Mouse (Mus musculus) kidney, adult 2 months (tissue): ENCODE data around the gene Cpne9. TPM values are rescaled to one million over a fixed set of nuclear protein-coding genes. Genes with fewer than 3 reads are reported as not detected.
A peak's percentile ranks its signal among the peaks of the same experiment; 100 is the strongest.

Experiments
- DNase-seq: peaks from one replicate; pipeline ENCODE4 v3.0.0; 2021
- H3K27ac ChIP-seq: fragments of 200-500 bp; 2 replicates; pipeline ENCODE4 v1.5.1; 2012; ENCODE audit warnings: low read depth, low read length, control low read depth, inconsistent platforms; ENCODE audit not compliant: insufficient read depth
- H3K27me3 ChIP-seq: fragments of 200-500 bp; replicated peaks from 2 replicates; pipeline ENCODE4 v1.6.1; 2012; ENCODE audit warnings: mild to moderate bottlenecking, moderate library complexity, low read length, inconsistent platforms; ENCODE audit not compliant: control insufficient read depth, insufficient read depth
- H3K36me3 ChIP-seq: fragments of 200-500 bp; 2 replicates; pipeline ENCODE4 v1.6.1; 2012; ENCODE audit warnings: mild to moderate bottlenecking, moderate library complexity, low read length, inconsistent platforms; ENCODE audit not compliant: control insufficient read depth, insufficient read depth
- H3K4me1 ChIP-seq: fragments of 200-500 bp; 2 replicates; pipeline ENCODE4 v1.6.1; 2011; ENCODE audit warnings: low read length; ENCODE audit not compliant: control insufficient read depth, insufficient read depth
- H3K4me3 ChIP-seq: fragments of 200-500 bp; 2 replicates; pipeline ENCODE4 v1.5.1; 2011; ENCODE audit warnings: mild to moderate bottlenecking, low read depth, low read length, control low read depth; ENCODE audit not compliant: insufficient read depth
- CTCF ChIP-seq: fragments of 200-500 bp; conservative IDR thresholded peaks from 2 replicates; pipeline ENCODE4 v1.5.1; 2011; ENCODE audit warnings: low read depth, mild to moderate bottlenecking, control low read depth, low read length, moderate library complexity, mixed read lengths; ENCODE audit not compliant: insufficient read depth, insufficient read length
- POLR2A ChIP-seq: fragments of 200-500 bp; IDR thresholded peaks from one replicate; pipeline ENCODE4 v1.6.1; 2011; ENCODE audit warnings: low read depth, low read length, control low read depth
- WGBS: fragments of 180-500 bp; shearing (Covaris S2); methylation state at CpG from one replicate; pipeline ENCODE4 v1.1.7; 2018; 5-methylcytosine and 5-hydroxymethylcytosine counted together
- polyA plus RNA-seq: library from polyadenylated mRNA; depleted of rRNA; stranded (reverse); fragments of >200 nt; gene quantifications from 2 replicates; pipeline ENCODE4 v1.2.3, GENCODE M21; 2012

Gene Cpne9
- polyA plus RNA-seq, 1 experiment, result 1.3 TPM

- H3K4me3 ChIP-seq, result no peak overlapping the region
- no peaks in the 10 kb centered on the region for H3K36me3 ChIP-seq
- DNase-seq, result peak; percentile 25
- H3K4me1 ChIP-seq, result peaks cover 14% of the 10 kb centered on the region
- WGBS, result 67% methylated on average over 6 of the region's 6 CpGs
- H3K27ac ChIP-seq, result peak overlapping the region; percentile 19; the same call in 1 of the 2 replicates
- TF ChIP-seq CTCF, result no peak
- TF ChIP-seq POLR2A, result no peak
- H3K27me3 ChIP-seq, result no peaks in the 10 kb centered on the region
Measured at GRCm38 (mm10) chr6:113341574-113341973, 59.5 kb downstream of the Cpne9 start.

DNA sequence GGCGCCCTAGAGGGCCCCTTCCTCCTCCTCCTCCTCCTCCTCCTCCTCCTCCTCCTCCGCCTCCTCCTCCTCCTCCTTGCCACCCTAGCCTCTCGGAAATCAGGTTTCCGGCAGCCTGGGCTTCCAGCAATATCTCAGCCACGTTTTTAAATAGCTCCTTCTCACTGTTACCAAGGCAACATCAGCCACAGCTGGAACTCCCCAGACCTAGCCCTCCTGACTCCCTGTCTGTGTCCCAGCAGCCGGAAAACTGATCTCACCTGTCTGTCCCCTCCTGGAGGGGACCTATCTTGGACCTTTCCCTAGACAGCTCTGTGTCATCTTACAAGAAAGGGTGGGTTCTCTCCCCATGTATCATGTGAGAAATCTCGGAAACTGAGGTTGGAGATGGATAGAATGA is 60.2 kb downstream of the Cpne9 start:
- no peaks in the 10 kb centered on the region for H3K27me3 ChIP-seq
- 37% methylated on average over 4 of the region's 7 CpGs for WGBS
- 0 out of 2 replicates have a peak overlapping the region, but pooled peaks have one; percentile 25 for H3K27ac ChIP-seq
- DNase-seq, result peak; percentile 49
- H3K4me3 ChIP-seq, result no peak overlapping the region
- peaks cover 14% of the 10 kb centered on the region for H3K4me1 ChIP-seq
- no peak for TF ChIP-seq CTCF
- no peak for TF ChIP-seq POLR2A
- no peaks in the 10 kb centered on the region for H3K36me3 ChIP-seq

GRCm38 (mm10) chr6:113343177-113344092 is 61.3 kb downstream of the Cpne9 start, which contains the start of gene Camk1:
TSS of gene Camk1 (minus strand) at chr6:113343984.
- no peaks in the 10 kb centered on the region for H3K36me3 ChIP-seq
- H3K27me3 ChIP-seq, result no peaks in the 10 kb centered on the region
- H3K4me1 ChIP-seq, result peaks cover 14% of the 10 kb centered on the region
- peak within 1 kb of the TSS; percentile 66 for H3K4me3 ChIP-seq
- WGBS, result 10% methylated on average over 32 of the region's 32 CpGs
- peak; percentile 89 for DNase-seq
- no peak for TF ChIP-seq CTCF
- peak; percentile 67 for TF ChIP-seq POLR2A
- H3K27ac ChIP-seq, result peak within 1 kb of the TSS; percentile 86

- peak; percentile 98 for DNase-seq
- 2% methylated on average over 2 of the region's 2 CpGs for WGBS
- TF ChIP-seq POLR2A, result no peak
- TF ChIP-seq CTCF, result no peak
- no peak overlapping the region for H3K4me3 ChIP-seq
- H3K27me3 ChIP-seq, result no peaks in the 10 kb centered on the region
- H3K4me1 ChIP-seq, result peaks cover 14% of the 10 kb centered on the region
- H3K27ac ChIP-seq, result peak overlapping the region; percentile 86
- H3K36me3 ChIP-seq, result no peaks in the 10 kb centered on the region
Measured at GRCm38 (mm10) chr6:113344321-113344720, 62.2 kb downstream of the Cpne9 start.

GRCm38 (mm10) chr6:113346897-113347296 is 64.8 kb downstream of the Cpne9 start:
- no peaks in the 10 kb centered on the region for H3K27me3 ChIP-seq
- DNase-seq, result no peak
- H3K4me1 ChIP-seq, result peaks cover 14% of the 10 kb centered on the region
- no peak overlapping the region for H3K4me3 ChIP-seq
- TF ChIP-seq CTCF, result no peak
- TF ChIP-seq POLR2A, result no peak
- no peaks in the 10 kb centered on the region for H3K36me3 ChIP-seq
- 77% methylated on average over 4 of the region's 4 CpGs for WGBS
- H3K27ac ChIP-seq, result no peak overlapping the region

GRCm38 (mm10) chr6:113350538-113350937 is 68.4 kb downstream of the Cpne9 start:
- Histone ChIP-seq H3K4me1 (no peaks in the 10 kb centered on the region), H3K4me3 (no peak overlapping the region), H3K27ac (no peak overlapping the region), H3K27me3 (no peaks in the 10 kb centered on the region), H3K36me3 (no peaks in the 10 kb centered on the region)
- no peak for DNase-seq
- TF ChIP-seq CTCF, result no peak
- TF ChIP-seq POLR2A, result no peak

- H3K36me3 ChIP-seq, result no peaks in the 10 kb centered on the region
- no peak for TF ChIP-seq POLR2A
- TF ChIP-seq CTCF, result no peak
- no peak for DNase-seq
- WGBS, result 76% methylated on average over 1 of the region's 1 CpGs
- H3K4me3 ChIP-seq, result no peak overlapping the region
- H3K27ac ChIP-seq, result no peak overlapping the region
- no peaks in the 10 kb centered on the region for H3K4me1 ChIP-seq
- no peaks in the 10 kb centered on the region for H3K27me3 ChIP-seq
Measured at GRCm38 (mm10) chr6:113351161-113351560, 69.1 kb downstream of the Cpne9 start.
